Mouse (Mus musculus) CH12.LX (cell line): ENCODE measurements around the gene Clstn1. TPM values are rescaled to one million over a fixed set of nuclear protein-coding genes. Genes with fewer than 3 reads are reported as not detected.

Source experiments
- DNase-seq: peaks from one replicate; pipeline ENCODE4 v3.0.0-alpha.2; 2013; ENCODE audit errors: extremely low read depth
- H3K27ac ChIP-seq: 2 replicates; pipeline ENCODE4 v1.5.1; 2012; ENCODE audit warnings: low read depth, mild to moderate bottlenecking, control low read depth, moderate library complexity; ENCODE audit not compliant: insufficient read depth
- H3K27me3 ChIP-seq: replicated peaks from 2 replicates; pipeline ENCODE3; 2012; ENCODE audit warnings: inconsistent platforms
- H3K36me3 ChIP-seq, 2 experiments: replicated peaks in 1 of 2; 2 replicates each; pipeline versions ENCODE3 to v1.6.1; 2012; ENCODE audit warnings: inconsistent platforms in 1 of 2, low read length in 1 of 2, mild to moderate bottlenecking in 1 of 2, mixed read lengths in 1 of 2, moderate library complexity in 1 of 2; ENCODE audit not compliant: control insufficient read depth in 1 of 2, insufficient read depth in 1 of 2
- H3K4me1 ChIP-seq, 2 experiments: 2 replicates each; pipeline ENCODE4 v1.6.1; 2012; ENCODE audit warnings: inconsistent platforms in 1 of 2, moderate library complexity in 1 of 2; ENCODE audit not compliant: insufficient read depth in 2 of 2, control insufficient read depth in 1 of 2
- H3K4me2 ChIP-seq: 2 replicates; pipeline ENCODE4 v1.6.1; 2012; ENCODE audit warnings: low read depth, mild to moderate bottlenecking, control low read depth; ENCODE audit not compliant: poor library complexity, insufficient read depth, severe bottlenecking
- H3K4me3 ChIP-seq, 3 experiments: fragments of 150-350 bp in 1 of 3; sonication (generic) in 1 of 3; replicated peaks in 1 of 3; 2 replicates each; pipeline versions ENCODE3 to v1.5.1; 2011 to 2012; ENCODE audit warnings: low read depth in 2 of 3, low read length in 2 of 3, mild to moderate bottlenecking in 2 of 3, moderate library complexity in 2 of 3, control low read depth in 1 of 3, improper control_type of control experiment in 1 of 3, inconsistent platforms in 1 of 3, mixed read lengths in 1 of 3; ENCODE audit not compliant: poor library complexity in 1 of 3
- H3K79me2 ChIP-seq: replicated peaks from 2 replicates; pipeline ENCODE4 v1.6.1; 2012; ENCODE audit warnings: mild to moderate bottlenecking, moderate library complexity; ENCODE audit not compliant: control insufficient read depth, poor library complexity, insufficient read depth, severe bottlenecking; ENCODE audit errors: extremely low read depth
- H3K9ac ChIP-seq: 2 replicates; pipeline ENCODE4 v1.6.1; 2012; ENCODE audit warnings: low read depth, mild to moderate bottlenecking, control low read depth, moderate library complexity; ENCODE audit not compliant: insufficient read depth
- H3K9me3 ChIP-seq: replicated peaks from 2 replicates; pipeline ENCODE3; 2012; ENCODE audit warnings: low read length, inconsistent platforms, mixed read lengths
- BHLHE40 ChIP-seq: IDR thresholded peaks from 2 replicates; pipeline ENCODE4 v1.6.1; 2011; ENCODE audit warnings: mild to moderate bottlenecking, low read depth, low read length, improper control_type of control experiment
- CHD1 ChIP-seq: IDR thresholded peaks from 2 replicates; pipeline ENCODE4 v1.6.1; 2012; ENCODE audit warnings: low read depth, low read length, improper control_type of control experiment, inconsistent platforms
- CHD2 ChIP-seq: IDR thresholded peaks from 2 replicates; pipeline ENCODE4 v1.6.1; 2011; ENCODE audit warnings: low read length, improper control_type of control experiment
- E2F4 ChIP-seq: IDR thresholded peaks from 2 replicates; pipeline ENCODE4 v1.6.1; 2011; ENCODE audit warnings: low read depth, low read length, improper control_type of control experiment; ENCODE audit not compliant: insufficient replicate concordance
- ELF1 ChIP-seq: IDR thresholded peaks from 2 replicates; pipeline ENCODE4 v1.6.1; 2014; ENCODE audit warnings: low read depth, mild to moderate bottlenecking, inconsistent platforms, low read length, improper control_type of control experiment
- EP300 ChIP-seq: IDR thresholded peaks from 2 replicates; pipeline ENCODE4 v1.6.1; 2011; ENCODE audit warnings: low read length, improper control_type of control experiment
- ETS1 ChIP-seq: conservative IDR thresholded peaks from 2 replicates; pipeline ENCODE4 v1.6.1; 2012; ENCODE audit warnings: low read depth, mild to moderate bottlenecking, inconsistent platforms, low read length, improper control_type of control experiment, moderate library complexity
- HCFC1 ChIP-seq: IDR thresholded peaks from 2 replicates; pipeline ENCODE4 v1.6.1; 2012; ENCODE audit warnings: low read depth, mild to moderate bottlenecking, inconsistent platforms, low read length, improper control_type of control experiment
- IRF4 ChIP-seq: IDR thresholded peaks from 2 replicates; pipeline ENCODE4 v1.6.1; 2014; ENCODE audit warnings: low read depth, mild to moderate bottlenecking, inconsistent platforms, low read length, improper control_type of control experiment
- JUND ChIP-seq: conservative IDR thresholded peaks from 2 replicates; pipeline ENCODE4 v1.6.1; 2011; ENCODE audit warnings: low read depth, low read length, improper control_type of control experiment
- KAT2A ChIP-seq: IDR thresholded peaks from 2 replicates; pipeline ENCODE4 v1.6.1; 2012; ENCODE audit warnings: low read length, improper control_type of control experiment, inconsistent platforms; ENCODE audit not compliant: insufficient replicate concordance
- MAFK ChIP-seq: IDR thresholded peaks from 2 replicates; pipeline ENCODE4 v1.6.1; 2011; ENCODE audit warnings: low read length, improper control_type of control experiment; ENCODE audit not compliant: insufficient replicate concordance
- MAX ChIP-seq: IDR thresholded peaks from 2 replicates; pipeline ENCODE4 v1.6.1; 2011; ENCODE audit warnings: low read length, improper control_type of control experiment
- MAZ ChIP-seq: IDR thresholded peaks from 2 replicates; pipeline ENCODE4 v1.6.1; 2012; ENCODE audit warnings: low read depth, mild to moderate bottlenecking, inconsistent platforms, low read length, improper control_type of control experiment, moderate library complexity
- MEF2A ChIP-seq: IDR thresholded peaks from 2 replicates; pipeline ENCODE4 v1.6.1; 2014; ENCODE audit warnings: low read depth, mild to moderate bottlenecking, inconsistent platforms, low read length, improper control_type of control experiment, borderline replicate concordance
- MYC ChIP-seq: IDR thresholded peaks from 2 replicates; pipeline ENCODE4 v1.6.1; 2011; ENCODE audit warnings: low read depth, mild to moderate bottlenecking, improper control_type of control experiment, low read length
- NELFE ChIP-seq: IDR thresholded peaks from 2 replicates; pipeline ENCODE4 v1.6.1; 2011; ENCODE audit warnings: low read depth, low read length, improper control_type of control experiment
- POLR2A ChIP-seq: IDR thresholded peaks from 2 replicates; pipeline ENCODE4 v1.6.1; 2011; ENCODE audit warnings: low read depth, mild to moderate bottlenecking, improper control_type of control experiment, low read length
- TCF12 ChIP-seq: IDR thresholded peaks from 2 replicates; pipeline ENCODE4 v1.6.1; 2014; ENCODE audit warnings: low read depth, mild to moderate bottlenecking, inconsistent platforms, low read length, improper control_type of control experiment
- USF2 ChIP-seq: conservative IDR thresholded peaks from 2 replicates; pipeline ENCODE4 v1.6.1; 2011; ENCODE audit warnings: low read depth, low read length, improper control_type of control experiment
- ZNF384 ChIP-seq: IDR thresholded peaks from 2 replicates; pipeline ENCODE4 v1.6.1; 2012; ENCODE audit warnings: low read depth, low read length, improper control_type of control experiment, inconsistent platforms
- dilution Hi-C: fragments of 300-500 bp; cut with MboI; formaldehyde crosslinking; loops from 2 replicates; pipeline ENCODE4 v1.14.3; 2020; ENCODE audit warnings: low sequenced_read_pairs; ENCODE audit not compliant: extremely low pct_unique_long_range_greater_than_20kb, extremely low pct_ligation_motif_present
- in situ Hi-C: fragments of 300-500 bp; cut with MboI; formaldehyde crosslinking; loops from 3 replicates; pipeline ENCODE4 v1.14.3; 2019; ENCODE audit warnings: low sequenced_read_pairs, low pct_ligation_motif_present, low pct_unique_long_range_greater_than_20kb, mixed read lengths
- polyA plus RNA-seq: library from polyadenylated mRNA; unstranded; fragments of >175 nt; gene quantifications from 2 replicates; pipeline ENCODE4 v1.2.1, GENCODE M21; 2012; ENCODE audit warnings: low read depth; ENCODE audit not compliant: insufficient read length
- total RNA-seq, 2 experiments: library from RNA; depleted of rRNA; stranded (reverse); fragments of 300-350 nt in 1 of 2; fragments of >200 nt in 1 of 2; gene quantifications; 2 replicates each; pipeline ENCODE4 v1.2.3; 2012 to 2014

Clstn1 gene
- total and polyA plus RNA-seq, 3 experiments: 26.4 to 53.1 (median 35.2) TPM

DNA sequence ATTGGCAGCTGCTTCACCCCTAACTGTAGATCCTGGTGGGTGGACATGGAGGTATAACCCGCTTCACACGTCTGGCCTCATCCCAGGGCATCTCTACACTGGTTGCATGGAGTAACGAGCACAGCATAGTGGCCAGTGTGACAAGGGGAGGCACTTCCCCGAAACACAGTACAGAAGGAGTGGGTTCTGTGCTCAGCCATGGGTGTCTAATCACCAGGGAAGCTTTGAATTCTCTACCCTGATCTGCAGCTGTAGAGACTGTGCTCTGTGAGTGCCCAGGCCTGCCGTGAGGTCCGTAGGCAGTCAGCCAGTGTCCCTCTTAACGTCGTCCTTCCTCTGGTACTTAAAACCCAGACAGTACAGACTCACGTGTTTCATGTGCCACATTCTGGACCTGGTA, 54.6 kb downstream of the Clstn1 start:
- no peak for DNase-seq
- peak overlapping the region; percentile 93 for H3K27ac ChIP-seq
- peaks cover 29 to 54% of the 10 kb centered on the region in 2 experiments for H3K4me1 ChIP-seq
- H3K4me3 ChIP-seq: peak overlapping the region in 1 of 3 experiments; percentile 6
- no peaks in the 10 kb centered on the region for H3K9me3 ChIP-seq
- H3K9ac ChIP-seq: no peak overlapping the region
- peaks cover 27 to 73% of the 10 kb centered on the region in 2 experiments for H3K36me3 ChIP-seq
- dilution Hi-C loops: no loop called here
- no peaks in the 10 kb centered on the region for H3K79me2 ChIP-seq
- no peaks in the 10 kb centered on the region for H3K27me3 ChIP-seq
- H3K4me2 ChIP-seq: 0 out of 2 replicates have a peak overlapping the region, but pooled peaks have one; percentile 63
- TF ChIP-seq MEF2A (no peak), CHD1 (no peak), TCF12 (no peak), JUND (no peak), MAZ (no peak), BHLHE40 (peak; percentile 43; the same call in 1 of the 2 replicates), E2F4 (no peak), ELF1 (no peak)
- TF ChIP-seq, all 38 proteins: peak for 1
- in situ Hi-C loops: no loop called here

DNA sequence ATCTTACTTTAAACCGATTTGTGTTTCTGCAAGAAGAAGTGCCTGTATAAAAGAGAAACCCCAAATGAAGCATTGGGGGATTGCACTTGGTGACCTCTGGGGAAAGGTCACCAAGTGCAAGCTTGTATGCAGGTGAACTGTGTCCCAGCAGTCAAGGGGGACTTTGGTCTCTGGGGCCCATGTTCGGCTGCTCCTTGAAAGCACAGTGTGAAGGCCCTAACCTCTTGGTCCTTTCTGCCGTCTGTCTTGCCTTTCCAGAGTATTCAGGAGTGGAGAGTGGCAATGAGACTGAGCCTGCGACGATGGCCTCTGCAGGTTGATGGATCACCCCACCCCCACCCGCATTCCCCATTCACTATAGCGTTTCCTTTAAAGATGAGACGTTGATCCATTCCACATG, 55.1 kb downstream of the Clstn1 start:
- H3K27me3 ChIP-seq: no peaks in the 10 kb centered on the region
- H3K79me2 ChIP-seq: no peaks in the 10 kb centered on the region
- no peak overlapping the region for H3K9ac ChIP-seq
- H3K27ac ChIP-seq: peak overlapping the region; percentile 93
- H3K4me2 ChIP-seq: peak overlapping the region; percentile 63
- H3K36me3 ChIP-seq: peaks cover 29 to 73% of the 10 kb centered on the region in 2 experiments
- H3K4me3 ChIP-seq: peak overlapping the region in 1 of 3 experiments; percentile 5
- no peaks in the 10 kb centered on the region for H3K9me3 ChIP-seq
- in situ Hi-C loops: no loop called here
- DNase-seq: no peak
- TF ChIP-seq POLR2A (no peak), CHD2 (peak; percentile 47; the same call in 1 of the 2 replicates), MYC (no peak)
- H3K4me1 ChIP-seq: peaks cover 29 to 48% of the 10 kb centered on the region in 2 experiments
- dilution Hi-C loops: no loop called here

DNA sequence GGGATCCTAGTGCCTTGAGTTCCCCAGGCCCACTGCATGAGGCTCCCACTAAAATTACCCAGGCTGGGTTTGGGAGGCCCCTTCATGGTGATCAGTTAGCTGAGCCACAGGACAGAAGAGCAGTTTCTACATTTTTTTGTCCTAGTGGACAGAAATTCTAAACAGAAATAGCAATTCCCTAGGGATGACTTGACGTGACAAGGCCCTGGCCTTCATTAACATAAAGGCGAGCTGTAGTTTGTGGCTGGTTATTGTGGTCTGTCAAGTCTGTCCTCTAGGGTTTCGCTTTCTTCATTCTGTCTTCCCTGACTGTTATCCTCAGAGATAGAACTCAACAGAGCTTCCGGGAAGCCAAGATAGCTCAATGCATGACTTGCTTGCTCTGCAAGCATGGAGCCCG, 55.7 kb downstream of the Clstn1 start:
- TF ChIP-seq EP300 (peak; percentile 63), ETS1 (peak; percentile 79), MAX (no peak), E2F4 (no peak), IRF4 (0 out of 2 replicates have a peak, but pooled peaks have one; percentile 19), ZNF384 (peak; percentile 73), POLR2A (peak; percentile 34; the same call in 1 of the 2 replicates), USF2 (no peak), KAT2A (peak; percentile 49; the same call in 1 of the 2 replicates), NELFE (no peak), MAFK (peak; percentile 51; the same call in 1 of the 2 replicates), ELF1 (peak; percentile 65), HCFC1 (0 out of 2 replicates have a peak, but pooled peaks have one; percentile 0), JUND (no peak), MEF2A (peak; percentile 91), CHD2 (no peak), BHLHE40 (peak; percentile 71; the same call in 1 of the 2 replicates), TCF12 (peak; percentile 50; the same call in 1 of the 2 replicates)
- dilution Hi-C loops (no loop called here), in situ Hi-C loops (no loop called here)
- Histone ChIP-seq H3K9ac (no peak overlapping the region), H3K4me1 (peaks cover 29 to 44% of the 10 kb centered on the region in 2 experiments), H3K27me3 (no peaks in the 10 kb centered on the region), H3K79me2 (no peaks in the 10 kb centered on the region), H3K4me2 (peak overlapping the region; percentile 63), H3K9me3 (no peaks in the 10 kb centered on the region), H3K27ac (peak overlapping the region; percentile 93), H3K36me3 (peaks cover 34 to 73% of the 10 kb centered on the region in 2 experiments), H3K4me3 (no peak overlapping the region)
- DNase-seq: peak; percentile 90
